Mouse (Mus musculus): Measurements from ENCODE around the gene Mief1.

Gene Mief1

GRCm38 (mm10) chr15:80271858-80272396 lies 38.1 kb downstream of the Mief1 start:
- DNase-seq = no peak

- no peak for DNase-seq
Measured at GRCm38 (mm10) chr15:80277107-80277506, 43.3 kb downstream of the Mief1 start.

- DNase-seq = peak; percentile 64
Measured at GRCm38 (mm10) chr15:80277625-80278024, 43.8 kb downstream of the Mief1 start.

GRCm38 (mm10) chr15:80278121-80278759 lies 44.4 kb downstream of the Mief1 start:
- no peak for DNase-seq

GRCm38 (mm10) chr15:80279053-80279452 lies 45.2 kb downstream of the Mief1 start:
- no peak for DNase-seq

- DNase-seq = peak; percentile 69
Measured at GRCm38 (mm10) chr15:80280646-80281045, 46.8 kb downstream of the Mief1 start.

GRCm38 (mm10) chr15:80286851-80287415 lies 53.1 kb downstream of the Mief1 start, which contains the start of gene Cacna1i:
Gene Cacna1i (plus strand): TSS chr15:80287238.
- peak; percentile 73 for DNase-seq

GRCm38 (mm10) chr15:80288036-80288435 lies 54.2 kb downstream of the Mief1 start:
- DNase-seq = peak; percentile 38

GRCm38 (mm10) chr15:80289436-80289835 lies 55.6 kb downstream of the Mief1 start:
- DNase-seq = peak; percentile 70

- DNase-seq = no peak
Measured at GRCm38 (mm10) chr15:80297146-80297545, 63.3 kb downstream of the Mief1 start.

Measured in right cerebral cortex, postnatal 4 days (tissue).